Mouse (Mus musculus) small intestine, adult 2 months (tissue): ENCODE results near the gene Adprm. TPM values are rescaled to one million over a fixed set of nuclear protein-coding genes. Genes with fewer than 3 reads are reported as not detected.

Experiments used
- H3K27ac ChIP-seq: fragments of 200-500 bp; 2 replicates; pipeline ENCODE4 v1.5.1; 2012; ENCODE audit warnings: low read depth, low read length, control low read depth, inconsistent platforms; ENCODE audit not compliant: insufficient read depth
- H3K27me3 ChIP-seq: fragments of 200-500 bp; 2 replicates; pipeline ENCODE4 v1.6.1; 2012; ENCODE audit warnings: mild to moderate bottlenecking, moderate library complexity, low read length, inconsistent platforms; ENCODE audit not compliant: control insufficient read depth, insufficient read depth
- H3K36me3 ChIP-seq: fragments of 200-500 bp; 2 replicates; pipeline ENCODE4 v1.6.1; 2012; ENCODE audit warnings: mild to moderate bottlenecking, low read length, control low read depth, inconsistent platforms; ENCODE audit not compliant: control insufficient read depth, insufficient read depth
- H3K4me1 ChIP-seq: fragments of 200-500 bp; 2 replicates; pipeline ENCODE4 v1.6.1; 2012; ENCODE audit warnings: low read length, inconsistent platforms, mixed read lengths; ENCODE audit not compliant: control insufficient read depth, insufficient read depth, insufficient read length
- H3K4me3 ChIP-seq: fragments of 200-500 bp; 2 replicates; pipeline ENCODE4 v1.5.1; 2012; ENCODE audit warnings: low read depth, mild to moderate bottlenecking, control low read depth, inconsistent platforms, low read length, moderate library complexity
- CTCF ChIP-seq: fragments of 200-500 bp; IDR thresholded peaks from 2 replicates; pipeline ENCODE4 v1.5.1; 2012; ENCODE audit warnings: low read depth, mild to moderate bottlenecking, control low read depth, inconsistent platforms, low read length, moderate library complexity, mixed read lengths; ENCODE audit not compliant: insufficient replicate concordance, insufficient read length; ENCODE audit errors: extremely low read depth
- POLR2A ChIP-seq: fragments of 200-500 bp; IDR thresholded peaks from 2 replicates; pipeline ENCODE4 v1.6.1; 2012; ENCODE audit warnings: low read depth, mild to moderate bottlenecking, control low read depth, inconsistent platforms, low read length, moderate library complexity
- WGBS: fragments of 180-500 bp; shearing (Covaris S2); methylation state at CpG from one replicate; pipeline ENCODE4 v1.1.7; 2018; 5-methylcytosine and 5-hydroxymethylcytosine counted together
- polyA plus RNA-seq: library from polyadenylated mRNA; depleted of rRNA; stranded (reverse); fragments of >200 nt; gene quantifications from 2 replicates; pipeline ENCODE4 v1.2.3, GENCODE M21; 2012; rRNA removed

Adprm gene
- polyA plus RNA-seq, 1 experiment = 18.2 TPM

GRCm38 (mm10) chr11:66996446-66996845, 55.9 kb downstream of the Adprm start:
- Histone ChIP-seq H3K4me3 (no peak overlapping the region), H3K27ac (no peak overlapping the region), H3K4me1 (peaks cover 9% of the 10 kb centered on the region; the same call in 1 of the 2 replicates), H3K27me3 (no peaks in the 10 kb centered on the region), H3K36me3 (no peaks in the 10 kb centered on the region)
- TF ChIP-seq POLR2A = no peak
- 90% methylated on average over 4 of the region's 4 CpGs for WGBS

GRCm38 (mm10) chr11:66993674-66994073, 58.7 kb downstream of the Adprm start:
- 43% methylated on average over 1 of the region's 1 CpGs for WGBS
- Histone ChIP-seq H3K4me1 (peaks cover 9% of the 10 kb centered on the region; the same call in 1 of the 2 replicates), H3K27ac (no peak overlapping the region), H3K4me3 (no peak overlapping the region), H3K36me3 (no peaks in the 10 kb centered on the region), H3K27me3 (no peaks in the 10 kb centered on the region)
- TF ChIP-seq CTCF (no peak), POLR2A (no peak)

GRCm38 (mm10) chr11:66992150-66992549, 60.2 kb downstream of the Adprm start:
- H3K4me3 ChIP-seq = no peak overlapping the region
- TF ChIP-seq POLR2A (no peak), CTCF (no peak)
- H3K4me1 ChIP-seq = no peaks in the 10 kb centered on the region
- no peaks in the 10 kb centered on the region for H3K27me3 ChIP-seq
- H3K27ac ChIP-seq = no peak overlapping the region
- H3K36me3 ChIP-seq = no peaks in the 10 kb centered on the region
- WGBS = 82% methylated on average over 2 of the region's 2 CpGs

Other genes with a start within 250 kb of the Adprm start
- gene Pirt, start 140.6 kb downstream of the Adprm start, polyA plus RNA-seq = 0.98 TPM in 2 replicates
- 69.2 and 269 TPM in 2 replicates for gene Tmem238l, start 96.0 kb downstream of the Adprm start, polyA plus RNA-seq
- 2.7 and 3.6 TPM in 2 replicates for gene Tmem220, start 27.4 kb downstream of the Adprm start, polyA plus RNA-seq
- gene Sco1, start 76 bp upstream of the Adprm start, polyA plus RNA-seq = 5.6 and 10.7 TPM in 2 replicates
- 0.01 and 0.06 TPM in 2 replicates for gene Myh3, start 25.7 kb upstream of the Adprm start, polyA plus RNA-seq
- gene Myh2, start 118.4 kb upstream of the Adprm start, polyA plus RNA-seq = not detected in 2 replicates
- gene Myh1, start 147.5 kb upstream of the Adprm start, polyA plus RNA-seq = not detected in 2 replicates
- gene Myh4, start 185.4 kb upstream of the Adprm start, polyA plus RNA-seq = not detected in 2 replicates
- not detected in 2 replicates for gene Myh8, start 224.5 kb upstream of the Adprm start, polyA plus RNA-seq